Mouse (Mus musculus) 416B (cell line): ENCODE results near the gene Iqsec1.

Experiments
- DNase-seq: peaks from one replicate; pipeline ENCODE4 v3.0.0; 2011; ENCODE audit warnings: low read depth

Gene Iqsec1

GRCm38 (mm10) chr6:90753656-90754055, 234.8 kb downstream of the Iqsec1 start:
- no peak for DNase-seq

- DNase-seq, result peak; percentile 68
These were observed 236.9 kb downstream of the Iqsec1 start for GRCm38 (mm10) chr6:90751624-90752023.

- DNase-seq, result peak; percentile 81
These were observed 238.4 kb downstream of the Iqsec1 start for GRCm38 (mm10) chr6:90750091-90750490.

GRCm38 (mm10) chr6:90749414-90749937, 239.0 kb downstream of the Iqsec1 start:
- peak; percentile 24 for DNase-seq

GRCm38 (mm10) chr6:90748976-90749375, 239.5 kb downstream of the Iqsec1 start:
- no peak for DNase-seq

- no peak for DNase-seq
These were observed 242.1 kb downstream of the Iqsec1 start for GRCm38 (mm10) chr6:90746331-90746864.

- DNase-seq, result no peak
These were observed 242.9 kb downstream of the Iqsec1 start for GRCm38 (mm10) chr6:90745401-90746198.

- DNase-seq, result no peak
These were observed 246.0 kb downstream of the Iqsec1 start for GRCm38 (mm10) chr6:90742453-90742852.

GRCm38 (mm10) chr6:90741717-90742116, 246.8 kb downstream of the Iqsec1 start:
- DNase-seq, result no peak

- no peak for DNase-seq
These were observed 247.4 kb downstream of the Iqsec1 start for GRCm38 (mm10) chr6:90741056-90741420.

- DNase-seq, result peak; percentile 96
These were observed 248.0 kb downstream of the Iqsec1 start for GRCm38 (mm10) chr6:90740348-90741055.

GRCm38 (mm10) chr6:90737376-90737775, 251.1 kb downstream of the Iqsec1 start:
- peak; percentile 85 for DNase-seq

- no peak for DNase-seq
These were observed 251.7 kb downstream of the Iqsec1 start for GRCm38 (mm10) chr6:90736691-90737245.

GRCm38 (mm10) chr6:90736074-90736672, 252.3 kb downstream of the Iqsec1 start:
- no peak for DNase-seq

GRCm38 (mm10) chr6:90735396-90736036, 253.0 kb downstream of the Iqsec1 start:
- DNase-seq, result no peak

- no peak for DNase-seq
These were observed 253.7 kb downstream of the Iqsec1 start for GRCm38 (mm10) chr6:90734806-90735205.

- DNase-seq, result no peak
These were observed 257.2 kb downstream of the Iqsec1 start for GRCm38 (mm10) chr6:90731327-90731726.

GRCm38 (mm10) chr6:90729829-90730228, 258.7 kb downstream of the Iqsec1 start:
- DNase-seq, result no peak

GRCm38 (mm10) chr6:90728491-90728931, 260.0 kb downstream of the Iqsec1 start:
- peak; percentile 70 for DNase-seq

- no peak for DNase-seq
These were observed 260.7 kb downstream of the Iqsec1 start for GRCm38 (mm10) chr6:90727826-90728225.

- DNase-seq, result no peak
These were observed 261.8 kb downstream of the Iqsec1 start for GRCm38 (mm10) chr6:90726711-90727122.
